Mouse (Mus musculus): ENCODE measurements around the gene Uox.

- TF ChIP-seq CTCF (IDR thresholded peaks at IDR 0.05; ENCODE audit: low read depth, low read length) (no peak), POLR2A (IDR thresholded peaks at IDR 0.05; ENCODE audit: borderline replicate concordance, low read depth, low read length) (no peak)
These were observed 41.0 kb downstream of the Uox start for GRCm38 (mm10) chr3:146611261-146611660.
